Mouse (Mus musculus): ENCODE results near the gene Lbx1.

DNA sequence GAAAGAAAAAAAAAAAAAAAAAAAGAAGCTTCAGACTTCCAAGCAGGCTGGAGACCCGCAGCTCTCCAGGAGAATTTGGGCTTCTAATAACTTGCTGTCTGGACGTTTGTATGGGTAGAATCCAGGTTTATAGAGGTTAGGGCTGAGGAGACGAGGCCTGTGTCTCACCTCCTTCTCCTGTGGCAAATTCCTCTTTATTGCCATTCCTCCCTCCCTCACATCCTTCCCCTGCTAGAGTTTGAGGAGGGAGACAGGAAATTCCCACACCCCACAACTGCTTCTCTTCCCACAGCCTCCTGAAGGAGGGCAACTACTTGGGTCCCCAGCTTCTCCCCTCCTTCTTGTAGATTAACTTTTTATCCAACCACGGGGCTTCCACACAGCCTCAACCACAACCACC is 20.2 kb downstream of the Lbx1 start:
- TF ChIP-seq CTCF (IDR thresholded peaks at IDR 0.05; ENCODE audit: low read depth, low read length) (no peak), POLR2A (IDR thresholded peaks at IDR 0.05; ENCODE audit: borderline replicate concordance, low read depth, low read length) (no peak)
